Comparison of ENCODE assay signal across 14 mouse cellular contexts in genomic region chr15:97679991-97680681, GRCm38 (mm10). TPM values are rescaled to one million over a fixed set of nuclear protein-coding genes. Genes with fewer than 3 reads are reported as not detected.
DNase-seq lines count a peak whose midpoint lies in the region; ATAC-seq lines count a peak whose summit lies in the region.
"Had no signal": no experiment of that assay in that cellular context is flagged by ENCODE, and none has a peak within 500 bp of the region (broad histone marks: within the 10 kb centered on the region; RNA-seq: fewer than 3 reads in every experiment).

No protein-coding gene starts in this region.

- no peak overlapping the region for H3K4me3 ChIP-seq in kidney, embryonic 14.5 days (ENCODE audit: low read length)
- no peak overlapping the region for H3K4me3 ChIP-seq in midbrain, embryonic 14.5 days (replicated peaks; ENCODE audit: low read depth, low read length)
- H3K4me3 ChIP-seq: forebrain, embryonic 13.5 days; heart, adult 2 months had no signal

- no peak overlapping the region for H3K4me2 ChIP-seq in kidney, embryonic 14.5 days (replicated peaks; ENCODE audit: low read depth, low read length)
- peak overlapping the region; percentile 7 for H3K4me2 ChIP-seq in midbrain, embryonic 14.5 days (ENCODE audit: low read length)
- H3K4me2 ChIP-seq: forebrain, embryonic 13.5 days had no signal

- 71% methylated on average over 18 of the region's 18 CpGs for WGBS in kidney, embryonic 14.5 days
- 68% methylated on average over 18 of the region's 18 CpGs for WGBS in midbrain, embryonic 14.5 days

- no peaks in the 10 kb centered on the region for H3K27me3 ChIP-seq in kidney, embryonic 14.5 days (ENCODE audit: control insufficient read depth, insufficient read depth, low read length)
- H3K27me3 ChIP-seq in midbrain, embryonic 14.5 days (ENCODE audit: control insufficient read depth, insufficient read depth, low read length), result no peaks in the 10 kb centered on the region
- H3K27me3 ChIP-seq: forebrain, embryonic 13.5 days had no signal

- DNase-seq in gastrocnemius, adult 18-20 months (ENCODE audit: low spot score), result peak; percentile 51
- no peak for DNase-seq in gastrocnemius, postnatal 4 days (ENCODE audit: low spot score in 2 of 2)
- DNase-seq in kidney, adult 11 months, result no peak
- peak; percentile 25 for DNase-seq in gastrocnemius, postnatal 14 days
- peak; percentile 44 for DNase-seq in midbrain, embryonic 14.5 days
- DNase-seq in frontal cortex, postnatal 14 days (ENCODE audit: low spot score in 2 of 2), result no peak
- DNase-seq in layer of hippocampus, adult 11-12 months (ENCODE audit: low spot score), result no peak
- DNase-seq: adrenal gland, postnatal 10 days; cerebellum, adult 11 months; heart, adult 2 months; left cerebral cortex, postnatal 4 days; right cerebral cortex, postnatal 4 days had no signal

- no peaks in the 10 kb centered on the region for H3K4me1 ChIP-seq in kidney, embryonic 14.5 days (ENCODE audit: control insufficient read depth, insufficient read depth, low read length)
- no peaks in the 10 kb centered on the region for H3K4me1 ChIP-seq in midbrain, embryonic 14.5 days (ENCODE audit: control insufficient read depth, insufficient read depth, low read length)
- H3K4me1 ChIP-seq: forebrain, embryonic 13.5 days had no signal

- H3K27ac ChIP-seq in kidney, embryonic 14.5 days (ENCODE audit: low read depth, low read length), result no peak overlapping the region; the same call in 1 of the 2 replicates
- H3K27ac ChIP-seq in midbrain, embryonic 14.5 days (replicated peaks; ENCODE audit: low read depth, low read length), result peak overlapping the region; percentile 70
- H3K27ac ChIP-seq: forebrain, embryonic 13.5 days; heart, adult 2 months had no signal

- intact Hi-C loops in gastrocnemius, postnatal 14 days (cut with DNase I; ENCODE audit: low total_unique reads), result no loop called here

- H3K9ac ChIP-seq in kidney, embryonic 14.5 days (ENCODE audit: low read depth, low read length), result no peak overlapping the region
- no peak overlapping the region for H3K9ac ChIP-seq in midbrain, embryonic 14.5 days (replicated peaks; ENCODE audit: low read length)
- H3K9ac ChIP-seq: forebrain, embryonic 13.5 days had no signal

- peaks cover 81% of the 10 kb centered on the region for H3K36me3 ChIP-seq in kidney, embryonic 14.5 days (ENCODE audit: control insufficient read depth, insufficient read depth, low read length)
- H3K36me3 ChIP-seq in midbrain, embryonic 14.5 days (ENCODE audit: control insufficient read depth, insufficient read depth, low read length), result peaks cover 85% of the 10 kb centered on the region

- ATAC-seq in kidney, embryonic 14.5 days (ENCODE audit: low FRiP score, low TSS enrichment), result peak; percentile 44
- no peak for ATAC-seq in midbrain, embryonic 14.5 days (ENCODE audit: low FRiP score, low TSS enrichment)
- ATAC-seq: forebrain, embryonic 13.5 days had no signal

- no peaks in the 10 kb centered on the region for H3K9me3 ChIP-seq in kidney, embryonic 14.5 days (ENCODE audit: control insufficient read depth, low read length)
- no peaks in the 10 kb centered on the region for H3K9me3 ChIP-seq in midbrain, embryonic 14.5 days (ENCODE audit: control insufficient read depth, low read length)
- H3K9me3 ChIP-seq: forebrain, embryonic 13.5 days had no signal

RNA-seq across cellular contexts. Expression of gene Rpap3, which starts 25.5 kb away (rescaled TPM):
- 10 to 100 TPM; 12.0 to 14.0 TPM for total RNA-seq in gastrocnemius, adult 18-20 months (2021)
- 10 to 100 TPM; 15.2 to 15.7 TPM for total RNA-seq in gastrocnemius, postnatal 4 days (2021)
- 37.2 and 47.2 TPM in 2 replicates for polyA plus RNA-seq in kidney, embryonic 14.5 days (2014; fragmentation: Nextera tagmentation; extraction: Ambion mirVana)
- total RNA-seq in gastrocnemius, postnatal 14 days (2021), result 10 to 100 TPM in 1 of 2 experiments, 1 to 10 TPM in 1; 9.4 to 10.4 TPM
- 45.5 and 50.3 TPM in 2 replicates for polyA plus RNA-seq in midbrain, embryonic 14.5 days (2014; fragmentation: Nextera tagmentation; extraction: Ambion mirVana)

RNA-seq across cellular contexts. Expression of gene Endou, which starts 51.0 kb away (rescaled TPM):
- under 1 TPM; 0.34 to 0.45 TPM for total RNA-seq in gastrocnemius, adult 18-20 months (2021)
- total RNA-seq in gastrocnemius, postnatal 4 days (2021), result under 1 TPM; 0.74 to 0.86 TPM
- 0.20 and 0.34 TPM in 2 replicates for polyA plus RNA-seq in kidney, embryonic 14.5 days (2014; fragmentation: Nextera tagmentation; extraction: Ambion mirVana)
- total RNA-seq in gastrocnemius, postnatal 14 days (2021), result under 1 TPM; 0.49 to 0.60 TPM
- 0.14 TPM in 1 of 2 replicates, not detected in the other for polyA plus RNA-seq in midbrain, embryonic 14.5 days (2014; fragmentation: Nextera tagmentation; extraction: Ambion mirVana)

Comparison
In these comparisons a context has a peak if more than half of its experiments do, and no peak if none do; other contexts are left out.
1. DNase-seq: peak in gastrocnemius, adult 18-20 months (single experiment), gastrocnemius, postnatal 14 days (single experiment) and midbrain, embryonic 14.5 days (single experiment); none in gastrocnemius, postnatal 4 days (0 of 2), kidney, adult 11 months (single experiment), frontal cortex, postnatal 14 days (0 of 2) and layer of hippocampus, adult 11-12 months (single experiment).